Mouse (Mus musculus) brain, embryonic 14.5 days (tissue): Measurements from ENCODE around the gene Sorbs1.

Experiments used
- CTCF ChIP-seq: fragments of 200-500 bp; IDR thresholded peaks from 2 replicates; pipeline ENCODE4 v1.5.1; 2012; ENCODE audit warnings: inconsistent platforms, mild to moderate bottlenecking, moderate library complexity, borderline replicate concordance; ENCODE audit not compliant: insufficient read depth, insufficient read length; ENCODE audit errors: extremely low read depth
- POLR2A ChIP-seq: fragments of 200-500 bp; IDR thresholded peaks from 2 replicates; pipeline ENCODE4 v1.6.1; 2012; ENCODE audit warnings: mild to moderate bottlenecking, inconsistent platforms, borderline replicate concordance; ENCODE audit not compliant: poor library complexity, insufficient read depth, insufficient read length, severe bottlenecking; ENCODE audit errors: extremely low read depth

GRCm38 (mm10) chr19:40283415-40283814, 230.2 kb downstream of the Sorbs1 start:
- TF ChIP-seq CTCF (no peak), POLR2A (no peak)
